Mouse (Mus musculus) kidney, postnatal 10 days (tissue): Measurements from ENCODE around the gene Thpo.

Experiments used
- DNase-seq: peaks from one replicate; pipeline ENCODE4 v3.0.0; 2021; ENCODE audit warnings: mixed read lengths

Thpo gene

DNA sequence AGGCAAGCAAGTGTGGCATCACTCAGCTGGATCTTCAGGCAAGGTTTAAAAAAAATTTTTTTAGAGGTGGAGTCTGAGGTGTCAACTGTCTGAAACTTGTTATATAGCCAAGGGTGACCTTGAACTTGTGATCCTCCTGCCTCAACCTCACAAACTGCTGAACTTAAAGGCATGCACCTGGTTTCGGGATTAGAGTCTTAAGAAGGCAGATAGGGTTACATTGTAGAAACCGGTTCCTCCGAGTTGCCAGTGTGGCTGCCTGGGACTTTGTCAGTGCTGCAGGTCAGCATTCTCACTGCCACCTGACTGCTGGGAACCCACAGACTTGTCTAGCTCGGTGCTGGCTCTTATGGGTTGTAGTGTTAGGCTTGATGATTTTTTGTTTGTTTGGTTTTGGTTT lies 11.1 kb downstream of the Thpo start:
- no peak for DNase-seq

DNA sequence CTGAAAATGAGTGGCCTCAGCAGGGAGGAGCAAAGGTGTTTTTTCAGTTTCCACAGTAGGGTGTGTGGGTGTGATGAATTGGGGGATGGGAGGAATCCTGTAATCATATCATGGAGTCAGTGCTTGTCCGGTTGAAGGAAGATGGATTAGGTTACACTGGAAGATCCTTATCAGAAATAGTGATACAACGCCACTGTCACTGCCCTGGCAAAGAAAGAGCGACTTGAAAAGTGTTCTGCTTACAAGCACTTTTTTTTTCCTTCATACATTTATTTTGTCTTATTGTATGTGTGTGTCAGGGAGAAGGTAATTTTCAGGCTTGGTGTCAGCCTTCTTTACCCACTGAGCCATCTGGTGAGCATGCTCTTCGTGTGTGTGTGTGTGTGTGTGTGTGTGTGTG lies 11.6 kb downstream of the Thpo start:
- DNase-seq, result no peak

DNA sequence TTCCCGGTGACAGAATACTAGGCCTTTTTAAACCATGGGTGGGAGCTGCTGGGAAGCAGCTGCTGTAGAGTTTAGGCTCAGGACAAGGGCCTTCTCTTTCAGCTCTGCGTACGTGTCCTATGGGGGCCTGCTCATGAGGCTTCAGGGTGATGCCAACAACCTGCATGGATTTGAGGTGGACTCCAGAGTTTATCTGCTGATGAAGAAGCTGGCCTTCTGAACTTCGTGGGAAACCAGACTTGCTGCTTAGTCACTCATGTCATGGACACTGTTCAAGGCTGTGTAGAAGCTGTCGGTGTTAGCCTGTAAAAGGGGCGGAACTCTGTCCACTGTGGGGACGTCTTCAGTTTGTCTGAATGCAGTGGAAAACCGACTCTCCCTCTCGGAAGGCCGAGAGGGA lies 12.5 kb downstream of the Thpo start:
- DNase-seq, result no peak

- DNase-seq, result no peak
Measured at GRCm38 (mm10) chr16:20717978-20718670, 16.2 kb downstream of the Thpo start.

DNA sequence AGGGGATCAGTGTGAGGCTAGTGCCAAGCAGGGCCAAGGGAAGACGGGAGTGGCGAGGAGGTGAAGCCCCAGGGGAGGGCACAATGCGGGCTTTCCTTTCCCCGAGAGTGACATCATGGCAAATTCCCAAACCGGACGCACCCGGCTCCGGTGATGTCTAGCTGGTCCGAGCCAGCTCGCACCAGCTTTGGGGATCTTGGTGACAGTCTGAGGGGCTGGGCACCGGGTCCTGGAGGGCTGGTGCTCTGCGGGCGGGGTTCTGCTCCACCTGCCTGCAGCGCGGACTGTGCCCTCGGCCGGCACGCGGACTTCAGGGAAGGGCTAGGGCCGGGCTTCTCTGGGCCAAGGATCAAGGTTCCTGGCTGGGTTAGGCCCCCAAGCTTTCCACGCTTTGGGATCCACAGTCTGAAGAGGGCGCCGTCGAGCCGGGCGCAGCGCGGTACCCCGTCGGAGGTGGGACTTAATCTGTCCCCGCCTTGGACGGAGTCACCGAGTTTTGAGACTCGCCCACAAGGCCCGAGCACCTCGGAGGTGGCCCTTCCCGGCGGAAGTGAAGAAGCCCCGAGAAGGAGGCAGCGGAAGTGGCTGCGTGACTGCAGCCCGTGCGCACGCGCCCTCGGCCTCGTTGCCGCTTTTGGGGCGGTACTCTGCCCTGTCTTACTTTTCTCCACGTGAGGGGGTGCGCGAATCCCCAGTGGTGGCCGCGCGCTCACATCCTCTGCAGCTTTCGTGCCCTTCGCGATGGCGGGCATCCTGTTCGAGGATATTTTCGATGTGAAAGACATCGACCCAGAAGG lies 16.9 kb downstream of the Thpo start, which contains the start of the genes Polr2h and Clcn2:
TSS of gene Polr2h (plus strand) at position 485 of the 797 bp plus-strand sequence.
TSS of gene Clcn2 (minus strand) at position 566 of the 797 bp plus-strand sequence.
- peak; percentile 98 for DNase-seq

DNA sequence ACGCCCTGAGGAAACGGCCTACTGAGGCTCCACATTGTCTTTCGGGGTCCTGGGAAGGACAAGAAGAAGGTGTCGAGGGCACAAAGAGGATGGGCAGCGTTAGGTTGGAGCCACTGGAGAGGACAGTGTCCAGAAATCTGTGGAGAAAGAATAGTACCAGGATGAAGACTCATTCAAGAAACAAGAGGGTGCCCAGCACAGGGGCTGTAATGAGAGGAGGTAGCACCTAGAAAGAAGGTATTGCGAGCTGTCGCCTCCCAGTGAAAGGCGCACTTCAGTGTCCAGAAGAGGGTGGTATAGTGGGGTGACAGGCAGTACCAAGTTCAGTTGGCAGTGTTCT lies 17.5 kb downstream of the Thpo start:
- DNase-seq, result no peak

DNA sequence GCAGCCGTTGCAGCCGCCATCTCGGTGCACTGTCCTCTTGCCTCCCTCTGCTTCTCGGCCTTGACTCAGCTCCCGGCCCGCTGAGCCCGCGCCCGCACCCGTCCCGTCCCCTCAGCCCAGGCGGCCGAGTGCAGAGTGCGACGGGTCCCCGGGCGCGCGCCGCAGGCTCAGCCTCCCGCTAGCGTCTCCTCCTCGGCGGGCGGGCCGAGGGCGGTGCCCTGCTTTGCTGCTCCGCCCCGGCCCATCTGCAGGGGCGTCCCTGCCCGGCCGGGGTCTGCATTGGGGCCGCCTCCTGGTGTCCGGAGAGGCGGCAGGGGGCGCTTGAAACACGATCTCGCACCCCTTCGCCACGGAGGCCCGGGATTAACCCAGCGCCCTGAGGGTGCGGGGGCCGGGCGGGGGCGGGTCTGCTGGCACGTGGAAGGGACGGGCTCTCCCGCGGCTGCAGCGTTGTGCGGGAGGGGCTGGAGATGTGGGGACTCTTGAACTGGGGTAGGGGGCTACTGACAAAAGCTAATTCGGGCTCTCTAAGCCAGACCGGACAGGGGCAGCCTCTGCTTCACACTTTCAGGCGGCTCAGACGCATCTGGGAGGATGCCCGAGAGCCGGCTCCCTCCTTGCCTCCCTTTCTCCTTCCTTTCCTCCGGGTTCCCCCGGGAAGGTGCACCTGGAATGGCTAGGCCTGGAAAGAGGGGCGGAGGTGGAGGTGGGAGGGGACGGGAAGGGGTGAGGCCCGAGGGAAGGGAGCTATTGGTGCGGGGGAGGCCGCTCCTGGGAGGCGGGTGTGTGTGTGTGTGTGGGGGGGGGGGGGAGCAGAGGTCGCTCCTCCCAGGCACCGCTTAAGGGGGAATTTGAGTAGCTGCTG lies 18.1 kb downstream of the Thpo start:
- peak; percentile 91 for DNase-seq

- DNase-seq, result no peak
Measured at GRCm38 (mm10) chr16:20715566-20715965, 18.7 kb downstream of the Thpo start.

GRCm38 (mm10) chr16:20715161-20715560 lies 19.1 kb downstream of the Thpo start:
- DNase-seq, result no peak

GRCm38 (mm10) chr16:20714307-20715080 lies 19.8 kb downstream of the Thpo start:
- DNase-seq, result no peak

DNA sequence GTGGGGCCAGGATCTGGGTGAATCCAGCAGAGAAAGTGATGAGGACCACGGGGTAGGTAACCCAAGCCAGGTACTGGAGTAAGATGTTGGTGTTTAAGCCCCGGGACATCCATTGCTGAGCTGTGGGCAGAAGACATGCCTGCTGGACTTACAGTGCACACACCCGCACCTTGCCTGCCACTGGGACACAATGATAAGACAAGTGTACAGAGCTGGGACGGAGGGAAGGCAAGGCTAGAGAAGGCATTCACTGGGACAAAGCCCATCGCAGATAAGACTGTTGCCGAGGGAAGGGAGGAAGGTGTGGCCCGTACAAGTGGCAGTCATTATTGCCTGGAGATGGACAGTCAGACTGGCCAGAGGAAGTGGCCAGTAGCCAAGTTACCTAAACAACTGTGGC lies 21.4 kb downstream of the Thpo start:
- DNase-seq, result no peak

DNA sequence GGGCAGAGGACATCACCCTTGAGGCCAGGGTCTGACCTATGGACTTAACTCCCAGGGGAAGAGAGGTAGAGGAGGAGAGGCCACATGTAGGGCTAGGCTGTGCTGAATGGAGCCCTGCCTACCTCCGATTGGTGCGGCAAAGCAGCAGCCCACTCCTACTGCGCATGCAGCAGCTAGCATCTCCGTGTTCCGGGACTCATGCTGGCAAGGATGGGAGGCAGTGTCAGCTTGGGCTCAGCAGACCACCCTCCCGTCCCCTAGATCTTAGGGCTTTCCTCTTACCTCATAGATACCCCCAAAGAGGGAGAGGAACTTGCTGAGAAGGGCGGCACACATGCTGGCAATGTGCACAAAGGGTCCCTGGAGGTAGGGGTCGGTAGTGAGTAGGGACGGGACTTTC lies 22.1 kb downstream of the Thpo start:
- no peak for DNase-seq

- DNase-seq, result no peak
Measured at GRCm38 (mm10) chr16:20710810-20711209, 23.5 kb downstream of the Thpo start.

GRCm38 (mm10) chr16:20710370-20710769 lies 23.9 kb downstream of the Thpo start:
- no peak for DNase-seq

- peak; percentile 69 for DNase-seq
Measured at GRCm38 (mm10) chr16:20708939-20709734, 25.2 kb downstream of the Thpo start.

- no peak for DNase-seq
Measured at GRCm38 (mm10) chr16:20708220-20708938, 25.9 kb downstream of the Thpo start.

GRCm38 (mm10) chr16:20706407-20707055 lies 27.8 kb downstream of the Thpo start:
- peak; percentile 73 for DNase-seq

GRCm38 (mm10) chr16:20705786-20706185 lies 28.5 kb downstream of the Thpo start:
- no peak for DNase-seq

- no peak for DNase-seq
Measured at GRCm38 (mm10) chr16:20703699-20704400, 30.5 kb downstream of the Thpo start.

DNA sequence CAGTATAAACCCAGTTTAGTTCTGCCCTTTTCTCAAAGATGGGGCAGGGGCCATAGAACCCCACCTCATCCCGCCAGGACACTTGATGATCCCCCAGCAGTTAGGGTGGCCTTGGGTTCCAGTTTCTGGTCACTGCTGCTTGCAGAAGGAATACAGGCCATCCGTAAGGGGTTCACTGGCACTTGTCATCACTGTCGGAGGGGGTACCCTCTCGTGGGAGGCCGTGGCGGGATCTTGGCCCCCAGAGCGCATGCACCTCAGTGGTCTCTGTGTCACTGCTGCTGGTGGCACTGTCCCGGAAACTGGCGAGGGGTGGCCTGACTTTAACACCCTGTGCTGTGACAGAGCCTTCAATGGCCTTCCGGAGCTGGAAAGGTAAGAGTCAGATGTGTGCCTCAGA lies 31.2 kb downstream of the Thpo start:
- no peak for DNase-seq
